Mouse (Mus musculus): ENCODE results near the gene Twist2.

GRCm38 (mm10) chr1:91816571-91816970 lies 15.3 kb downstream of the Twist2 start:
- TF ChIP-seq CHD2 (IDR thresholded peaks at IDR 0.05; ENCODE audit: low read depth, low read length): no peak
- TF ChIP-seq HCFC1 (IDR thresholded peaks at IDR 0.05; ENCODE audit: borderline replicate concordance, insufficient read depth, low read length): no peak

All from ES-E14 (cell line).